Mouse (Mus musculus): ENCODE data around the gene Adtrp.

The Adtrp gene

GRCm38 (mm10) chr13:41847516-41848126 is at the start of gene Adtrp:
TSS of gene Adtrp (minus strand) at chr13:41847684.
- DNase-seq (ENCODE audit: low read depth, low spot score) = no peak

DNA sequence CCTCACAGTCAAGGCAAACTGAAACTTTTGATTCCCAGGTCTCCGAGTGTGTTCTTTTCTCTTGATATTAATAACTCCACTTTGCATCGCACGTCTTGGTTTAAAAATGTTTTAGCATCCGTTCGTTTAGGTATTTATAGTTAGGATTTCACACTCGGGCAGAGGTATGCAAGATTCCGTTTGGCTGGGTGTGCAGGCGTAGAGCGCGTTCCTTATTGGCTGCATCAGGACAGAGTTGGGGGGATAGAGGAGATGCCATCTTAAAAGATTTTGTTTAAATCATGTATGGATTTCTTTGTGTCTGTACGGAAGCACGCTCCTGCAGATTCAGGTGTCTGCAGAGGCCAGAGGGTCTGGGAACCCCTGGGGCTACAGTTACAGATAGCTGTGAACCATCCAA is 44.5 kb upstream of the Adtrp start:
- no peak for DNase-seq (ENCODE audit: low read depth, low spot score)

- no peak for DNase-seq (ENCODE audit: low read depth, low spot score)
These were observed 43.1 kb upstream of the Adtrp start for GRCm38 (mm10) chr13:41890618-41891017.

- DNase-seq (ENCODE audit: low read depth, low spot score) = no peak
These were observed 42.7 kb upstream of the Adtrp start for GRCm38 (mm10) chr13:41890111-41890600.

- DNase-seq (ENCODE audit: low read depth, low spot score) = no peak
These were observed 41.2 kb upstream of the Adtrp start for GRCm38 (mm10) chr13:41888644-41889043.

- DNase-seq (ENCODE audit: low read depth, low spot score) = no peak
These were observed 38.6 kb upstream of the Adtrp start for GRCm38 (mm10) chr13:41886120-41886519.

DNA sequence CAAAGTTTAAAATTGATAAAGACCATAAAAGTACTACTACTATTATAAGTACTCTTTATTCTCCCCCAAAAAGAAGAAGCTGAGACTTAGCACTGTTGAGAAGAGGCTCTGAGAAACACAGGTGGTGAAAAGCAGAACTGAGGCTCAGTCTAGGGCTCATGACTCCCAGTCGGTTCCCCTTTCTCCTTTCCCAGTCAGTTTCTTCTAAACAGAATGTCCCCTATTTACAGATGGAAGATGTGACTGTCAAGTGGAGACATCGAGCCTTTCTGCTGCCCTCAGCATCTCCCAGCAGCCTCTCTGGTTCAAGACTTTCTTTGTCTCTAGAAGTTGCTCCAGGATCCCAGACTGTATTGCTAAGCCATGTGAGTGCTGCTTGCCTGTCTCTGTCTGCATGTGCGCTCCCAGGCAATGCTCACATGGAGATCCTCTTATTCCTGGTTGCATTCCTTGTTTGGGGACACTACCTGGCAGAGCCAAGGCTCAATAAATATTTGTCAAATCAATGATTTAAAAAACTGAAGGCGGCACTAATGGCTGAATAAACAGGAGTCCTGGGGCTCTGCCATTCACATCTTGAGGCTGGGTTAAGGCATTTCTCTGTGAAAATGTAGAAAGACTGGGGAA is 36.3 kb upstream of the Adtrp start:
- no peak for DNase-seq (ENCODE audit: low read depth, low spot score)

GRCm38 (mm10) chr13:41881201-41881600 is 33.7 kb upstream of the Adtrp start:
- DNase-seq (ENCODE audit: low read depth, low spot score) = no peak

GRCm38 (mm10) chr13:41880525-41880924 is 33.0 kb upstream of the Adtrp start:
- no peak for DNase-seq (ENCODE audit: low read depth, low spot score)

DNA sequence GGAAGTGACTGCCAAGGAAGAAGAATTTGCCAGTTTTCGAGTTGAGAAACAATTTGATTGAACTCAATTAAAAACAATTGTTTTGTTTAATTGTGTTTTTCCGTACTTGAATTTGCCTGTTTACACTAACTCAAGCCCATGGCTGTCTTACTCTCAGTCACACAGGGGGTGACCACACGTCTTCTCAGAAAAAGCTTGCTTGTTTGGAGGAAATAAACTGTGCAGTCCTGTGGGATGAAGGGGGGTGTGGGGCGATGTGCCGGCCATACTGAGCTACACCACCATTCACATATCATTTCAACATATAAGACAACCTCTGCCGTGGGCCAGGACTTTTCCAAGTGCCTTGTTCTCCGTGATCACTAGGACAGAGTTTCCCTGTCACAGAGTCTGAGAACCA is 25.2 kb upstream of the Adtrp start:
- DNase-seq (ENCODE audit: low read depth, low spot score) = no peak

DNA sequence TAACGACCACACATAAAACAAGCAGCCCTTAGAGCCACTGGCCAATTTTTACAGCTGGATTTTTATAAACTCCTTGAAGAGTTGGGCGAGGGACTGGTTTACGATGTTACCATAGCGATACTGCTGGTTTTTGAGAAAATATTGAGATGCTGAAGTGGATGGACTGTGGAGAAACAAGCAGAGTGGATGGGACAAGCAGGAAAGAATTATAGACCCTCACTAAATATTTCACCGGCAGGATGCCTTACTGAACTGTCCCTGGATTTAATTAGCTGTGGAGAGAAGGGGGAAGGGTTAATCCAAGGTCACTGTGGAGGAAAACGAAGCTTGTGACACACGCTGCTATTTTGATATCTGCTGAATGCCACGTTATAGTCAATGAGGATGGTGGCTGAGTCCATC is 24.7 kb upstream of the Adtrp start:
- DNase-seq (ENCODE audit: low read depth, low spot score) = peak; percentile 37

- no peak for DNase-seq (ENCODE audit: low read depth, low spot score)
These were observed 20.0 kb upstream of the Adtrp start for GRCm38 (mm10) chr13:41867533-41867932.

- no peak for DNase-seq (ENCODE audit: low read depth, low spot score)
These were observed 18.1 kb upstream of the Adtrp start for GRCm38 (mm10) chr13:41865575-41865974.

DNA sequence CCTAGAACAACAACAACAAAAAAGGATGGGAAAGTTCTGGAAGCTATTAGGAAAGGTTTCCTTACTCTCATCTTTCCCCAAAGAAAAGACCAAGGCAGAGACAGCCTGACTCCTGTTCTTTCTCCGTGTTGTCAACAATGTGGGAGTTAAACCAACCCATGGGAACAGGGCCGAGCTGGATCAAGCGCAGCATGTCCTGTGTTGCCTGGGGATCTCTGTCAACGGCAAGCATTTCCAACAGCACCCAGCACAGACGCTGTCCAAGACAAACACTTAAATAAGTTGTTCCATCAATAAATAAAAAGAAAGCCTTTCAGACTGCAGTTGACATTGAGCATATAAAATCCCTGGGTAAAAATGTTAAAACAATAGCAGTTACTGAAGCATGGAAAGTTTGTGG is 17.6 kb upstream of the Adtrp start:
- DNase-seq (ENCODE audit: low read depth, low spot score) = no peak

DNA sequence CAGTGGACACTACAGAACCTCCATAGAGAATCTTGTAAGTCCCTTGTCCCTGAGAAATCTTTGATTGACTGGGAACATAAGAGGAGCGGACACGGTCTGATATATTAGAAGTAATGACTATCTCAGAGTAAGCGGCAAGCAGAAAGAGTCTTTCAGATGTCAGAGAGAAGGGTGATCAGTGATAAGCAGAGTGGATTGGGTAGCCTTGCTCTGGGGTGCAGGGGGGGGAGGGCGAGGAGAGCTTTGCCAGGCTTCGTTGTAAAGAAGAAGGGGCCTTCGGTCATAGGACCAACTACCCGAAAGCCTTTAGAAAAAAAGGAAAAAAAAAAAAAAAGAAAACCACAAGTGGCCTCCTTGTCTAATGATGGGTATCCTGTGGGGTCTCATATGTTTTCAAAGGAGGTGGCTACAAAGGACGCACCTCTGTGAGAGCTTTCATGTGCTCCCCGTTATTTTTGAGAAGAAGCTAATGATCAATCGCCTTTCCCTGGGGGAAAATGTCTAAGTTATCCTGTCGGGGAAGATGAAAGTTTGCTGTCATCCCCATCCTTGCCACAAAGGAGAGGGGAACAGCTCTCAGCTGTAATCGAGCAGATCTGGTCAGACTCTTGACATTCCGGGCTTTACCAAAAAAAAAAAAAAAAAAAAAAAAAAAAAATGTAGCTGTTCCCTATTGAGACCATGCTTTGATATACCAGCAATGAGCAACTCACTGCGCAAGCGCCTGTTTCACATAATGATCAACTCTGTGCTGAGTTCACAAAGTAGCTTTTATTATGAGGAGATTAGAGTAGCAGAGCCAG is 13.3 kb upstream of the Adtrp start:
- DNase-seq (ENCODE audit: low read depth, low spot score) = no peak

DNA sequence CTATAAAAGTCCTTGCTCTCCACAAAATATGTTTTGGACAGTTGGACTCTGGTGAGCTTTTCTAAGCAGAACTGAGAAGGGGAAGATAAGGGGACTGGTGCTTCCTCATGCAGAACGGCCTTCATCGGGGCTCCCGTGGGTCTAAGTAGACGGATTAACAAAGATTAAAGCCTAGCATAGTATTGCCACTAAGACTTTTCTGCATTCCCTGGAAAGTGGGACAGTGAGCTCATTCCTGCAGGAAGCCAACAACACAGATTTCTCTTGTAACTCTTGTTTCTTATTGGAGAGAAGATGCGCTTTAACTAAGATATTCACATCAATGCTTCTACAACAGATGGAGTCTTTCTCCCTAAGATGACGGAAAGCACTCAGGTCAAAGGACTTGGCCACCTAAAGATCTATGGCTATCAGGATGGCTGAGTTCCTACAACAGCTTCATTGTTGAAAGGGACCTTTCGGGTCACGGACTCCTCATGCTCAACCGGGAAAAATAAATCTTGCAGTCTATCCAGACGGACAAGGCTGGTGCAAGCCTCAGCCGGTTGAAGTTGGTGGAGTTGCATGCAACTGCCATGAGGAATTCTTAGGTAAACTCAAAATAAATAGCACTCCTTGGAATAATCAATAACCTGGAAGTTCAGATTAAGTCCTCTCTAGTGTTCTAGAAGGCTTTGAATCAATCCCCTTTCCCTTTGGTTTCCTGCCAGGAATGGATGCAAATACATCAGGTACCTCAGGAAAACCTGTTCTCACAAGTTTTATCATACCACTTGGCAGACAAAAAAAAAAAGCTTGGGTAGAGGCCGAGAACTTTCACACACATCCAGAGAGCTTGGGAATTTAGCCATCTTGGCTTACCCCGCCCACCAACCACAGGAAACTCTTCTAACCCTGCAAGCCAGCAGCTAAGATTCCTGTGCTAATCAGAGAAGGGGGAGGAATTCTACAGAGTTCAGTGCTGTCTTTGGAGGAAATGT is 8.0 kb upstream of the Adtrp start:
- no peak for DNase-seq (ENCODE audit: low read depth, low spot score)

GRCm38 (mm10) chr13:41850727-41851378 is 3.4 kb upstream of the Adtrp start:
- no peak for DNase-seq (ENCODE audit: low read depth, low spot score)

DNA sequence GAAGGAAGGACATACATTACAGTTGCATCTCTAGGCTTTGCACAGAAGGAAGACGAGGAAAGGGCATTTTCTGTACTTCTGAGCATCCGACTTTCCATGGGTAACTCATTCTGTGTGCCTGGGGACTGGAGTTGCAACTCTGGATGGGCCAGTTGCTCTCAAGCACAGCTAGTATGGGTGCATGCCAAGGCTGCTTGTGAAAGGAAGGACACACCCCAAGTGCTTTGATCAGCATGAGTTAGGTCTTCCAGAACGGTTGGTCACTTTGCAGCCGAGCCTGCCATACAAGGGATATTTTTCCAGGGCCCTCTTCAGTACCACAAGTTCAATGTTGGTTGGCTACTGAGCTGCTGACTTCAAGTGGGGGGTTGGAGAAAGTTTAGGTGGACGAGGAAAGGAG is 968 bp downstream of the Adtrp start:
- DNase-seq (ENCODE audit: low read depth, low spot score) = no peak

DNA sequence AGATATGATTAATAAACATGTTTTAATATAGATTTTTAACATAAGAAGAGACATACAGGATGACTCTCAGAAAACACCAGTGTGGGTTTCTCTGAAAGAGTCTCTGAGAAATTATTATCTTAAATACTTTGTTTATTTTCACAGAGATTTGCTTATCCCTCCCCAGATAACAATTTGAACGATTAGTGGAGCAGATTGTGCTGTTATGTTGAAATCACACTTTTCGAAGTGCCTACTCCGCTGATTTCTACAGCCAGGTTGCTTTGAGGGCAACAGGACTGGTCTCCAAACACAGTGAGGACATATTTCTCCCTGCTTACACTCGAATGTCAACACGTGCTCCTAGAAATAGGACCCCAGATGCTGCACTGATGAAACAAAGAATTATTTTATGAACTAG is 2.5 kb downstream of the Adtrp start:
- DNase-seq (ENCODE audit: low read depth, low spot score) = no peak

GRCm38 (mm10) chr13:41844071-41844470 is 3.4 kb downstream of the Adtrp start:
- no peak for DNase-seq (ENCODE audit: low read depth, low spot score)

GRCm38 (mm10) chr13:41833614-41834139 is 13.8 kb downstream of the Adtrp start:
- DNase-seq (ENCODE audit: low read depth, low spot score) = no peak
